Mouse (Mus musculus): Measurements from ENCODE around the gene S100a4. TPM values are rescaled to one million over a fixed set of nuclear protein-coding genes. Genes with fewer than 3 reads are reported as not detected.

The S100a4 gene
- total RNA-seq, 2 experiments from 2014 or later: 6.8 to 7.0 TPM

GRCm38 (mm10) chr3:90652878-90653508, 49.4 kb downstream of the S100a4 start:
- intact Hi-C loops (cut with DNase I): loop anchor here (1.0 to 5.0 kb wide), 3 partner anchors 66 to 162 kb away; partner anchors contain the start of genes Chtop and Snapin
- peak; percentile 87 to 91 for DNase-seq (ENCODE audit: low spot score in 2 of 2)

- intact Hi-C loops (cut with DNase I): loop anchor here (1.0 to 5.0 kb wide), 3 partner anchors 67 to 162 kb away; partner anchors contain the start of genes Chtop and Snapin
- no peak for DNase-seq (ENCODE audit: low spot score in 2 of 2)
Observed at GRCm38 (mm10) chr3:90653717-90654116, 50.1 kb downstream of the S100a4 start, which contains the start of gene S100a7a. Gene S100a7a (plus strand): TSS chr3:90654017.

Other genes with a start within 250 kb of the S100a4 start
- 1 to 10 TPM; 5.1 to 6.2 TPM for gene Slc27a3, start 213.8 kb upstream of the S100a4 start, total RNA-seq (2021)
- gene Ints3, start 170.1 kb upstream of the S100a4 start, total RNA-seq (2021): 10 to 100 TPM; 61.4 to 65.3 TPM
- gene Npr1, start 137.9 kb upstream of the S100a4 start, total RNA-seq (2021): 1 to 10 TPM; 3.4 TPM
- 10 to 100 TPM; 88.9 to 91.5 TPM for gene Ilf2, start 127.6 kb upstream of the S100a4 start, total RNA-seq (2021)
- gene Snapin, start 112.7 kb upstream of the S100a4 start, total RNA-seq (2021): 10 to 100 TPM; 44.6 to 50.7 TPM
- 100 to 1,000 TPM; 180 to 184 TPM for gene Chtop, start 94.3 kb upstream of the S100a4 start, total RNA-seq (2021)
- gene S100a1, start 89.4 kb upstream of the S100a4 start, total RNA-seq (2021): 10 to 100 TPM; 83.1 to 85.0 TPM
- gene S100a13, start 89.3 kb upstream of the S100a4 start, total RNA-seq (2021): 10 to 100 TPM; 20.4 to 22.3 TPM
- gene S100a14, start 76.9 kb upstream of the S100a4 start, total RNA-seq (2021): under 1 TPM; 0.57 TPM
- 10 to 100 TPM; 77.0 to 96.7 TPM for gene S100a16, start 66.5 kb upstream of the S100a4 start, total RNA-seq (2021)
- gene S100a3, start 43.2 kb upstream of the S100a4 start, total RNA-seq (2021): 1 to 10 TPM; 1.1 to 3.5 TPM
- gene S100a2, start 13.5 kb upstream of the S100a4 start, total RNA-seq (2021): not detected
- not detected for gene Gm42674, start 1.9 kb upstream of the S100a4 start, total RNA-seq (2021)
- not detected for gene S100a5, start 4.8 kb downstream of the S100a4 start, total RNA-seq (2021)
- 10 to 100 TPM; 30.8 to 35.1 TPM for gene S100a6, start 9.1 kb downstream of the S100a4 start, total RNA-seq (2021)
- gene S100a7a, start 50.2 kb downstream of the S100a4 start, total RNA-seq (2021): 1 to 10 TPM; 1.0 to 1.5 TPM
- not detected for gene S100a8, start 65.2 kb downstream of the S100a4 start, total RNA-seq (2021)
- 1 to 10 TPM in 1 of 2 experiments, not detected in 1; 2.5 TPM for gene S100a9, start 92.0 kb downstream of the S100a4 start, total RNA-seq (2021)
- not detected for gene Pglyrp4, start 123.1 kb downstream of the S100a4 start, total RNA-seq (2021)
- not detected for gene Gm5849, start 174.1 kb downstream of the S100a4 start, total RNA-seq (2021)